Mouse (Mus musculus): ENCODE measurements around the gene Pitx1. TPM values are rescaled to one million over a fixed set of nuclear protein-coding genes. Genes with fewer than 3 reads are reported as not detected.
A peak's percentile ranks its signal among the peaks of the same experiment; 100 is the strongest.

Gene Pitx1
- total and polyA plus RNA-seq, 3 experiments, result 0.06 TPM; not detected in 2

DNA sequence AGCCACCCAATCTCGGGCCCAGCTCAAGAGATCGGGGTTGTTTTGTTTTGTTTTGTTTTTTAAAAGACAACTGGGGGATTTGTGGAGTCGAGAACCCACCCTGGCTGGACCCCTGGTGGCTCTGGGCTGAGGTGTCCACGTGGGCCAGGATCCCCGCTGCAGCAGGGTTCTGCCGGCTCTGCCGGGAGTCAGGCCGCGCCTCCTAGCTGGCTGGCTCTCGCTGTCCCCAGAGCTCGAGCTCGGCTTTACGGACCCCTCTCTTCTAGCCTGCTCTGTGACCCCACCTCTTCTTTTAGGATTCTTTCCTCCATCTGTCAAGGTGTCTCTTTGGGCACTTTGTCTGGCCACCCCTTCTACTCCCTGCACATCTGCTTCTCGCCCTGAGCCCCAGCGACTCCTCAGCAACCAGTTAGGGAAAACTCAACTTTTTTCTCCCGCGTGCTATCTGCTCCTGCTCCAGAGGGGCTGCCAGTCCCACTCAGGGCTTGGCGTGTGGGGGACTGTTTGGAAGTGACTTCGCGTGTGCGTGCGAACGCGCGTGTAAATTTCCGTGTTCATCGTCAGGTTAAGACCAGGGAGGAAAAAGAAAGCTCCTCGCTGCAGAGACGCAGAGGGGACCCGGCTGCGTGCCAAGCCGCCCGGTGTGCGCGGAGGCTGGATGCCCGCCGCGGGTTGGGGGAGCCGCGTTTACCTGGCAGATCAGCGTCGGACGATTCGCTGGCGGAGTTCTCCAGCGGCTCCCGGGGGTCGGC, 5.7 kb downstream of the Pitx1 start:
- H3K36me3 ChIP-seq (ENCODE audit: control insufficient read depth, insufficient read depth, low read length), result no peaks in the 10 kb centered on the region
- intact Hi-C loops (cut with DNase I), result loop anchor here (10.0 kb wide), 1 partner anchor 425 kb away; the partner anchor contains the start of gene Neurog1
- peak overlapping the region; percentile 1; the same call in 1 of the 2 replicates for H3K4me3 ChIP-seq
- peaks cover 63% of the 10 kb centered on the region for H3K27me3 ChIP-seq (ENCODE audit: control insufficient read depth, insufficient read depth, low read length)
- H3K27ac ChIP-seq, result no peak overlapping the region
- H3K4me1 ChIP-seq (ENCODE audit: control insufficient read depth, insufficient read depth, low read length), result 0 out of 2 replicates have a peak, but pooled peaks cover 1% of the 10 kb centered on the region
- TF ChIP-seq EP300 (IDR thresholded peaks at IDR 0.05; ENCODE audit: insufficient read depth, low read depth, low read length), result no peak
- TF ChIP-seq POLR2A (IDR thresholded peaks at IDR 0.05; ENCODE audit: insufficient read depth, low read depth, low read length), result no peak
- no peak for TF ChIP-seq CTCF (IDR thresholded peaks at IDR 0.05)
- no peaks in the 10 kb centered on the region for H3K79me2 ChIP-seq (replicated peaks; ENCODE audit: control insufficient read depth, insufficient read depth, low read length)
- WGBS, result 2% methylated on average over 48 of the region's 48 CpGs
- peak; percentile 19 to 47 for DNase-seq
- no peak overlapping the region for H3K9ac ChIP-seq (ENCODE audit: low read depth, low read length)

DNA sequence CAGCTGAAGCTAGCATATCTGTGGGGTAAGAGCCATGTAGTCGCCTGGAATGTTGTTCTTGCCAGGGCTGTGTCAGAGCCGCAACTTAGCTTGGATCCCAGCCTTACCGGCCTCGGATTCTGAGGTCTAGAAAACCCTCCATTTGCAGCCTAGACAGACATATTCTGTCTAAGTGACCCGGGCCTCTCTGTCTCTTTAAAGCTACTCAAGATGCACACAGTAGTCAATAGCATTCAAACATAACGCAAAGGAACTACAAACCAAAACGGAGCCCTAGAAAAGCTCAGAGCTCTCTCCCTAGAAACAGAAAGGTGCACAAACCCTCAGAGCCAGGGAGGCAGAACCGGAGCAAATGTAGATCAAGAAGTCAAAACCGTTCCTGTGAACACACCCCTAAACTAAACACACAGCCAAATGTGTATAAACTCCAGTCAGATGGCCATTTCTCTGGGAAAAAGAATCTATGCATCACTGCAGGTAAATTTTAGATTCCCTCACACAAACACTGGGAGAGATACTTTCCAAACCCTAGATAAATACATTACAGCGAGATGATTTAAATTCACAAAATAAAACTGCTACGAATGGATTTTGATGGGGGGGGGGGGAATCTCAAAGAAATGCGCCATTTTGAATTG, 6.9 kb downstream of the Pitx1 start:
- no peak for TF ChIP-seq CTCF (IDR thresholded peaks at IDR 0.05)
- no peak for TF ChIP-seq EP300 (IDR thresholded peaks at IDR 0.05; ENCODE audit: insufficient read depth, low read depth, low read length)
- TF ChIP-seq POLR2A (IDR thresholded peaks at IDR 0.05; ENCODE audit: insufficient read depth, low read depth, low read length), result no peak
- 0 out of 2 replicates have a peak, but pooled peaks cover 1% of the 10 kb centered on the region for H3K4me1 ChIP-seq (ENCODE audit: control insufficient read depth, insufficient read depth, low read length)
- peaks cover 65% of the 10 kb centered on the region for H3K27me3 ChIP-seq (ENCODE audit: control insufficient read depth, insufficient read depth, low read length)
- H3K9ac ChIP-seq (ENCODE audit: low read depth, low read length), result no peak overlapping the region
- no peak overlapping the region for H3K4me3 ChIP-seq
- no peaks in the 10 kb centered on the region for H3K36me3 ChIP-seq (ENCODE audit: control insufficient read depth, insufficient read depth, low read length)
- intact Hi-C loops (cut with DNase I), result no loop called here
- 17% methylated on average over 12 of the region's 12 CpGs for WGBS
- no peak for DNase-seq
- no peaks in the 10 kb centered on the region for H3K79me2 ChIP-seq (replicated peaks; ENCODE audit: control insufficient read depth, insufficient read depth, low read length)
- no peak overlapping the region for H3K27ac ChIP-seq

DNA sequence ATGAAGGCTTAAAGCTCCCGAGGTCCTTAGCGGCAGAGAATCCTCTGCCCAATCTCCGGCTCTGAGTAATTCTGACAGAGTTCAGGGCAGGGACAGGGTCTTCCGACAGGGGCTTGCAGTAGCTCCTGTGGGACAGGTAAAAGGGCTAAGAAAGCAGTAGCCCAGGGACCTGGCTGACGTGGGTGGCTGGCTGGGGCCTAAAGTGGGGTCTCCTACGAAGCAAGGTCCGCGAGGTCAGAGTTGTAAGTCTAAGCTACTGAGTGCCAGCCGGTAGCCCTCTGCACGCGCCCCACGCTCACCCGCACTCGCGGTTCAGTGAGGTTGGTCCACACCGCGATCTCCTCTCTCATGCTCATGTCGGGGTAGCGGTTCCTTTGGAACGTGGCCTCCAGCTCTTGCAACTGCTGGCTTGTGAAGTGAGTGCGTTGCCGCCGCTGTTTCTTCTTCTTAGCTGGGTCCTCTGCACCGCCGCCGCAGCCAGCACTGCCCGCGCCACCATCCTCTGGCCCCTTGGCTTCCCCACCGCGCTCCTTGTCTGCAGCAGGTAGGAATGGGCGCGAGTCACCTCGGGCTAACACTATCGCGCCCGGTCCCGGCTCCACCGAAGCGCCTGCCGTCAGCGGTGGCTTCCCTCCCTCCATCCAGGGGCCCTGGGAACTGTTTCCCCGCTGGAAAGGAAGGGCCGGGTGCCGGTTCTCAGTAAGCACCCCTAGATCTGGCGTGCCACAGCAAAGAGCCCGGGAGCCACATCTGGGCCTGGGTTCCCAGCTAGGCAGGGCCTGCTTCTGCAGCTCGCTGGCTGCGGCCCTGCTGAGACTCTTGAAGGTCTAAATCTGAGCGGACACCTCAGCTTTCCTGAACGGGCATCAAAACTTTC, 7.6 kb downstream of the Pitx1 start:
- no peak overlapping the region for H3K27ac ChIP-seq

DNA sequence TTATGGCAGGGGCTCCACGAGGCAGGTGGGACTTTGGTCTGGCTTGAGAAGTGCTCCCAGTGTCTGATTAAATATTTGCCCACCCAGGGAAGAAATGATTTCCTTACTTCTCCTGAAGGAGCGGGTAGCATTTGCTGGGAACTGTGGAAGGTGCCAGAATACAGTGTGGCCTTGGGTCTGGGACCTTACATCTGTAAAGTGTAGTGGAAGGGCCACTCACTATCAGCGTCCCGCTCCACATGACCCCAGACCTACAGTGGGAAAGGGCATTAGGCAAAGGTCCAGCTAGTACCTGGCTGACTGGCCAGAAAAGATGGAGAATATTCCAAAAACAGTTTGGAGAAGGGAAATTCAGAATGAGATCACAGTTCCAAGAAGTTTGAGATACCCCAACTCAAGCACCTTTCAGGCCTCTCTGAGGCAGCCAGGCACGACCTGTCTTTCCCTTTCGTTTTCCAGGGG, 8.3 kb downstream of the Pitx1 start:
- H3K4me3 ChIP-seq, result 0 out of 2 replicates have a peak overlapping the region, but pooled peaks have one; percentile 21
- H3K27me3 ChIP-seq (ENCODE audit: control insufficient read depth, insufficient read depth, low read length), result peaks cover 65% of the 10 kb centered on the region
- 0 out of 2 replicates have a peak, but pooled peaks cover 1% of the 10 kb centered on the region for H3K4me1 ChIP-seq (ENCODE audit: control insufficient read depth, insufficient read depth, low read length)
- H3K36me3 ChIP-seq (ENCODE audit: control insufficient read depth, insufficient read depth, low read length), result no peaks in the 10 kb centered on the region
- 10% methylated on average over 6 of the region's 6 CpGs for WGBS
- H3K79me2 ChIP-seq (replicated peaks; ENCODE audit: control insufficient read depth, insufficient read depth, low read length), result no peaks in the 10 kb centered on the region
- no peak for DNase-seq
- no peak overlapping the region for H3K27ac ChIP-seq
- H3K9ac ChIP-seq (ENCODE audit: low read depth, low read length), result no peak overlapping the region
- intact Hi-C loops (cut with DNase I), result no loop called here
- no peak for TF ChIP-seq CTCF (IDR thresholded peaks at IDR 0.05)
- no peak for TF ChIP-seq POLR2A (IDR thresholded peaks at IDR 0.05; ENCODE audit: insufficient read depth, low read depth, low read length)
- TF ChIP-seq EP300 (IDR thresholded peaks at IDR 0.05; ENCODE audit: insufficient read depth, low read depth, low read length), result no peak

More for the DNA sequence above, 7.6 kb downstream of the Pitx1 start:
- Histone ChIP-seq H3K79me2 (replicated peaks; ENCODE audit: control insufficient read depth, insufficient read depth, low read length) (no peaks in the 10 kb centered on the region), H3K9ac (ENCODE audit: low read depth, low read length) (no peak overlapping the region), H3K4me1 (ENCODE audit: control insufficient read depth, insufficient read depth, low read length) (0 out of 2 replicates have a peak, but pooled peaks cover 1% of the 10 kb centered on the region), H3K27me3 (ENCODE audit: control insufficient read depth, insufficient read depth, low read length) (peaks cover 70% of the 10 kb centered on the region), H3K4me3 (0 out of 2 replicates have a peak overlapping the region, but pooled peaks have one; percentile 21), H3K36me3 (ENCODE audit: control insufficient read depth, insufficient read depth, low read length) (no peaks in the 10 kb centered on the region)
- intact Hi-C loops (cut with DNase I), result no loop called here
- TF ChIP-seq CTCF (IDR thresholded peaks at IDR 0.05) (no peak), EP300 (IDR thresholded peaks at IDR 0.05; ENCODE audit: insufficient read depth, low read depth, low read length) (no peak), POLR2A (IDR thresholded peaks at IDR 0.05; ENCODE audit: insufficient read depth, low read depth, low read length) (no peak)
- 5% methylated on average over 50 of the region's 50 CpGs for WGBS
- peak in 1 of 2 experiments; percentile 43 for DNase-seq

DNA sequence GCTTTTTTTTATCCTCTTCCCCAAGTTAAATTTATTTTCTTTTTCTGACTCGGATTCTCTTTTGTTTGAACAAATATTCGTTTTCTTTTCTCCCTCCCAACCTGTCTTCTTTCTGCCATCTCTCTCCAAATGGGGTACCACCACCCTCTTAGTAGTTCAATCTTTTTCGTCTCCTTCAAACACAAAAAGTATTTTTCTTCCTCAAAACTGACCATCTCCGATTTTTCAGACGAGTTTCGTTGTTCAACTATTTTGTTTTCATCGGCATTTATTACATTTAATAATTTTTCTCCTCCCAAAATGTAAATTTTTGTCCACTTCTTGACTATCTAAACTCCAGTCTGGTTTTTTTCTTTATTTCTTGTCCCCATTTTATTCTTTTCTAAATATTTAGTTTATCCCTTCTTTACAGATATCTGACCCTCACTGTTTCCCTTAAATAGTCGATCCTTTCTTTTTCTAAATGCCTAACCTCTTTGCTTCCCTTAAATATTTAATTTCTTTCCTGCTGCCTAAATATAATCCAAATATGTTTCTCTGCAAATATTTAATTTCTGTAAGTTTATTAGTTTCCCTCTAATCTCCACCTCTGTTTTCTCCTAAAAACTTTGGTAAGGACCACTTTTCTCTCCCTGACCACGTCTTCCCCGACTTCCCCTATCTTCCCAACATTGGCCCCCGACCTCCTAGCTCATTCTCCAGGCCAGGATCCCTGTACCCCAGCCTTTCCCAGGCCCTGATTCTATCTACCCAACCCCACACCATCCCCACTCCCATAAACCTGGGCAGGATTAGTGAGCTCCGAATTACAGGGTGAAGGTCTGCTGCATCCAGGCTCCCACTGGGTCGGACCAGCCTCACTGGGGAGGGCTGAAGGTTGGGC, 9.0 kb downstream of the Pitx1 start:
- no peak overlapping the region for H3K4me3 ChIP-seq
- 7% methylated on average over 13 of the region's 13 CpGs for WGBS
- intact Hi-C loops (cut with DNase I), result no loop called here
- H3K27me3 ChIP-seq (ENCODE audit: control insufficient read depth, insufficient read depth, low read length), result peaks cover 65% of the 10 kb centered on the region
- no peaks in the 10 kb centered on the region for H3K79me2 ChIP-seq (replicated peaks; ENCODE audit: control insufficient read depth, insufficient read depth, low read length)
- H3K27ac ChIP-seq, result no peak overlapping the region
- H3K4me1 ChIP-seq (ENCODE audit: control insufficient read depth, insufficient read depth, low read length), result 0 out of 2 replicates have a peak, but pooled peaks cover 1% of the 10 kb centered on the region
- DNase-seq, result peak in 1 of 2 experiments; percentile 27
- H3K9ac ChIP-seq (ENCODE audit: low read depth, low read length), result no peak overlapping the region
- TF ChIP-seq POLR2A (IDR thresholded peaks at IDR 0.05; ENCODE audit: insufficient read depth, low read depth, low read length), result no peak
- TF ChIP-seq CTCF (IDR thresholded peaks at IDR 0.05), result no peak
- TF ChIP-seq EP300 (IDR thresholded peaks at IDR 0.05; ENCODE audit: insufficient read depth, low read depth, low read length), result no peak
- no peaks in the 10 kb centered on the region for H3K36me3 ChIP-seq (ENCODE audit: control insufficient read depth, insufficient read depth, low read length)
